Mouse (Mus musculus) layer of hippocampus, postnatal 36 days (tissue): ENCODE measurements at regions not wholly inside any gene's neighbourhood (a gene's known extent, or its start where the extent isn't known, plus 50 kb on each side); places are given as distances from the start of the nearest gene placed in this dataset.

Source experiments
- DNase-seq, 2 experiments: peaks; one replicate each; pipeline ENCODE4 v3.0.0; 2022

DNA sequence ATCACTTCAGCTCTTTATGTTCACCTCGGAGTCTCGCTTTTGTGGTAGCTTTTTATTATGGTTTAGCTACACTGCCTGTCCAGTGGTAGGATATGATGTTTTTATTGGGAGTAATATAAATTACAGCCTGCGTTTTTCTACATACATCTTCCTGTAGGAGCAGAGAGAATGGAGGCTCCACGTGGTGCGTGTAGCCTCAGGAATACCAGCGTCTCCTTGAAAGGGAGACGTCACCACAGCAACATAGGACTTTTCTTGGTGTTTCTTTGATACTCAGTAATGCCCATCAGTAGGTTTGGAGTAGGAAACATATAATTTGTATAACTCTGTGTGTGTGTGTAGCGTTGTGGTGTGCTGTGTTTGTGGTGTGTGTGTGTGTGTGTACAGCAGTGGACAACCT, 150.7 kb downstream of the Ndufs4 start:
- DNase-seq = no peak

DNA sequence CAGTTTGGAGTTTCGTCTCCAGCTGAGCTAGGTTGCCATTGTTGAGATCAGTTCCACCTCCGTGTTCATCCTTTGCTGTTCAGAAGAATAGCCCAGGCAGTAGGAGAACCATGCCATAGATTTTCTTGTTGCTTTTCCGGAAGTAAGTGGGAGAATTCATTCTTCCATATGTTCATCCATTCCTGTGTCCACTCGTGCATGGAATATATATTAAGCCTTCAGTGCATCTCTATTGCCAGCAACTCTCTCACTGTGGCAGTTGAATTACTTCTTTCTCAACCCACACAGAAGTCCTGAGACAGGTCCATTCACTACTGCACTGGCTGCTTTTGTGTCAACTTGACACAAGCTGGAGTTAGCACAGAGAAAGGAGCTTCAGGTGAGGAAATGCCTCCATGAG, 152.2 kb downstream of the Ndufs4 start:
- DNase-seq = no peak

DNA sequence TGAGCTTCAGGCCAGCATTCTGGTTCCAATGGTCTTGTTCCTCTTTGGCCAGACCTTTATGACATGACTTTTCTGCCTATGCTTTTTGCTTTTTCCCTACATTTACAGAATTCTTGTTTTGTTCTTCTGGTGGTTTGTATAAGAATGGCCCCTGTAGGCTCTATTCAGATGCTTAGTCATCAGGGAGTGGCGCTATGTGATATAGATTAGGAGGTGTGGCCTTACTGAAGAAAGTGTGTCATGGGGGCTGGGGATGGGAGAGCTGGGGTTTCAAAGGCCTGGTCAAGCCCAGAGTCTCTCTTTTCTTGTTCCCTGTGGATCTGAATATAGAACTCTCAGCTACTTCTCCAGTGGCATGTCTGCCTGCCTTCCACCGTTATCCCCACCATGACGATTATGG, 155.9 kb downstream of the Ndufs4 start:
- no peak for DNase-seq

DNA sequence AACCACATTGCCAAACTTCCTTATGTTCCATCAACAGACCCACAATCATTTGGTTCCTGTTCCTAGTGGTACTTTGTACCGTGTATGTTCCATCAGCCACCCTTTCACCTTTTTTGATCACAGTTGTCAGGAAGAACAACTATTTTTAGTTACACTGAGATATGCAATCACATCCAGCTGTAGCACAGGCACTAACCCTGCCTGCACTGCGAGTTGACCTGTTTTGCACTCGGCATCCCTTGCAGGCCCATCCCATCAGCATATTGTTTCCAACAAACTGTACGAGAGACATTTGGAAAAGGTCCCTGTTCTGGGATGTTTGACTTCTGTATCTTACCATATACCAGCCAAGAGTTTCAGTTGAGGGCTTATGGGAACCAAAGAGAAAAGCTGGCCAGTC, 157.5 kb downstream of the Ndufs4 start:
- DNase-seq = no peak

DNA sequence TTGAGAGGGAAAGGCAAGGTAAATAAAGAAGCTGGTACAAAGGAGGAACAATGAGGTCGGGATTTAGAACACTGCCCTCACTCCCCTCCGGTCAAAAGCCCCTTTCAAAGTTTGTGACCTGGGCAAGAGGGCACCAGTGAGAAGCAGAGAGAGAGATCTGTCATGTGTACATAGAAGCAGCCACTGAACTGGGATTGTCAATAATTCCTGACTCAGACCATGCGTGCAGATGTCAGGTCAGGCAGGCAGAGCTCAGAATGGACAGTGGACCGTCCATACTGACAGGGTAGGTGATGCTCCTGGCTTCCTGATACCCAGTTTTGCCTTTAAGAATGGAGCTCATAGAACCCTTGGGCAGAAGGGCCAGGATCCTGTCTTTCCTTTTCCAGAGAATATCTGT, 161.0 kb downstream of the Ndufs4 start:
- DNase-seq = no peak

DNA sequence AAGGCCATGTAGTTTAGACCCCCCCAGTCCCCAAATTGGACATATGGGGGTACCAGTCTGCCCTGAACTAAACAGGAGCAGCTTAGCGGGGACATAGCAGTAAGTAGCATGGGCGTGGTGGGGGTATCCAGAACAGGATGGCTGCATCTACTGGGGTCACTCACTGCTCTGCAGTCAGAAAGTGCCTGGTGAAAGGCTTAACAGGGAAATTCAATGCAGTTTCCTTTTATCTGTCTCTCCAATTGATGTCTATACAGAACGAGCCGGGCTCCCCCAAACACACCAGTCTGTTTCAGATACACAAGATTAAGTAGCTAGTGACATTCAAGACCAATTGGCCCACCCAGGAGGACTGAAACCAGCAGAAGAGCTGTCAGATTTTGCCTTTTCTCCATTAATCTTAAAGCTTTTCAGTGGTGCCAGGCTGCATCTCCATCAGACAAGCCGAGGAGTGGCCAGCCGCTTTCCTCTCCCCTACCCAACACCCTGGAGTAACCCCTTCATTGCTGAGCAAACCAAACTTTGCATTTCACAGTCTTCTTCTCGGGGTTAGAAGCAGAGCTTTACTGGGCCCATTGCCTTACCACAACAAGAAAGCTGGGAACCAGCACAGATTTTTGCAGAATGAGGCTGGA, 161.7 kb downstream of the Ndufs4 start:
- DNase-seq = no peak

DNA sequence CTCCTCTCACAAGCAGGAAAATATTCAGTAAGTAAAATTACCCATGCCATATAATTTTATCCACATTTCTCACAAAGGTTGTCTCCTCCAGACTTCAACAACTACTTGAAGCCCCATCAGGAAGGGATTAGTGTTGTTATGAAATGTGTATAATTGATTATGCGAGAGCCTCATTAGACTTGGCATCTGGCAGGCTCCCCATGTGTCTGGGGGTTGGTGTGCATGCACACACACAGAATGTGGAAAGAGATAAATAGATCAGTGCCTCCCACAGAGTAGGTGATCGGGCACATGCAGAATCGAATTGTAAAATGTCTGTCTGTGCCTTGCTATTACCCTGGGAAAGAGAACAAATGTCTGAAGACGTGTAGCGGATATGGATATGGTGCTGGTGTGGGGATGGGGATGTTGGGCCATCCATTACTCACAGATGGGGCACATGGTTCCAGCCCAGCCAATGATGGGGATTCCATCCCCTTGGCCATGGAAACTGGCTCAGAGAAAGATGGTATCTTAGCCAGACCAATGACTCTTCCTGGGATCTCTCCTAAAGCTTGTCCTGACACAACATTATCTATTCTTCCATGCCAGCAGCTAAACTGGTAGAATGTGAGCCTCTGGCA, 168.1 kb downstream of the Ndufs4 start:
- peak; percentile 38 to 59 for DNase-seq

DNA sequence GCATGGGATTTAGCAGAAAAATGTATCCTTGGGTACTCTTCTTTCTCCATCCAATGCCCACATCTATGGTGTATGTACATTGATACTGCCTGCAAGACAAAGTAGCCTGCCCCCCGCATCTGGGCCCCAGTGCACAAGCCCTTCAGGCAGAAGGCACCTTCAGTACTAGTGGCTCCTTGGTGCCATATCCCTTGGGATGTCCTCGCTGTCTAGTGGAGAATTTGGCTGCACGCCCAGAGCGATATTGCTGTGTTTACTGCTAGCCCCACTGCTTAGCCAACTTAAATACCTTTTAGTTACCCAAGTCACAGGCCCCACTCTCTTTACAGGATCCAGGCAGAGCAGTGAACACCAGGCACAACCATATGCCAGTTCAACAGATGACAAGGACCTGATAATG, 173.0 kb downstream of the Ndufs4 start:
- no peak for DNase-seq
